Mouse (Mus musculus): Measurements from ENCODE around the gene Pheta1.

- TF ChIP-seq MEF2A (IDR thresholded peaks at IDR 0.05; ENCODE audit: extremely low read depth, insufficient replicate concordance, low read depth, low read length, poor library complexity, severe bottlenecking), result no peak
- TF ChIP-seq USF1 (IDR thresholded peaks at IDR 0.05; ENCODE audit: low read depth, low read length), result no peak
- no peak for TF ChIP-seq TAL1 (IDR thresholded peaks at IDR 0.05; ENCODE audit: low read length)
- no peak for TF ChIP-seq GATA1 (IDR thresholded peaks at IDR 0.05; ENCODE audit: low read depth, low read length)
- TF ChIP-seq E2F4 (IDR thresholded peaks at IDR 0.05; ENCODE audit: borderline replicate concordance, low read depth, low read length), result no peak
- TF ChIP-seq POLR2AphosphoS2 (IDR thresholded peaks at IDR 0.05; ENCODE audit: low read length), result no peak
- TF ChIP-seq POLR2A (IDR thresholded peaks at IDR 0.05; ENCODE audit: control insufficient read depth in 1 of 2, insufficient read depth in 1 of 2, low read depth in 1 of 2, low read length in 2 of 2, poor library complexity in 1 of 2), result no peak
These were observed 12.7 kb upstream of the Pheta1 start for GRCm38 (mm10) chr5:121835949-121836691.
